Mouse (Mus musculus) neural tube, embryonic 12.5 days (tissue): Measurements from ENCODE around the gene Zfp648. TPM values are rescaled to one million over a fixed set of nuclear protein-coding genes. Genes with fewer than 3 reads are reported as not detected.
A peak's percentile ranks its signal among the peaks of the same experiment; 100 is the strongest.

Experiments
- ATAC-seq: fragments of 200-750 bp; cut with Nextera tagmentation; 2 replicates; pipeline ENCODE4 v1.8.0; 2017; ENCODE audit warnings: low read depth, mild to moderate bottlenecking, moderate TSS enrichment, moderate library complexity; ENCODE audit not compliant: low FRiP score
- H3K27ac ChIP-seq: fragments of 300-500 bp; sonication (generic); 2 replicates; pipeline ENCODE4 v1.5.1; 2016
- H3K27me3 ChIP-seq: fragments of 300-500 bp; sonication (generic); replicated peaks from 2 replicates; pipeline ENCODE4 v1.6.1; 2016; ENCODE audit warnings: mild to moderate bottlenecking
- H3K36me3 ChIP-seq: fragments of 300-500 bp; sonication (generic); 2 replicates; pipeline ENCODE4 v1.6.1; 2016; ENCODE audit warnings: mild to moderate bottlenecking
- H3K4me1 ChIP-seq: fragments of 300-500 bp; sonication (generic); 2 replicates; pipeline ENCODE4 v1.6.1; 2016
- H3K4me2 ChIP-seq: fragments of 300-500 bp; sonication (generic); replicated peaks from 2 replicates; pipeline ENCODE4 v1.6.1; 2016; ENCODE audit warnings: mild to moderate bottlenecking
- H3K4me3 ChIP-seq: fragments of 300-500 bp; sonication (generic); 2 replicates; pipeline ENCODE4 v1.5.1; 2016
- H3K9ac ChIP-seq: fragments of 300-500 bp; sonication (generic); 2 replicates; pipeline ENCODE4 v1.6.1; 2016; ENCODE audit warnings: mild to moderate bottlenecking
- H3K9me3 ChIP-seq: fragments of 300-500 bp; sonication (generic); 2 replicates; pipeline ENCODE4 v1.6.1; 2016; ENCODE audit warnings: mild to moderate bottlenecking
- WGBS: fragments of 180-500 bp; shearing (Covaris S2); methylation state at CpG from one replicate; pipeline ENCODE4 v1.1.7; 2016; 5-methylcytosine and 5-hydroxymethylcytosine counted together
- polyA plus RNA-seq: library from polyadenylated mRNA; unstranded; fragments of >200 nt; fragmentation: Nextera tagmentation; extraction: Ambion mirVana; gene quantifications from 2 replicates; pipeline ENCODE4 v1.2.1, GENCODE M21; 2016

The Zfp648 gene
- polyA plus RNA-seq, 1 experiment from 2014 or later = 0.10 TPM

- ATAC-seq = no peak
- Histone ChIP-seq H3K36me3 (no peaks in the 10 kb centered on the region), H3K27ac (no peak overlapping the region), H3K4me2 (no peak overlapping the region), H3K27me3 (no peaks in the 10 kb centered on the region), H3K4me3 (no peak overlapping the region), H3K4me1 (no peaks in the 10 kb centered on the region), H3K9ac (no peak overlapping the region), H3K9me3 (no peaks in the 10 kb centered on the region)
- 85% methylated on average over 7 of the region's 7 CpGs for WGBS
Observed at GRCm38 (mm10) chr1:154183077-154183751, 17.8 kb upstream of the Zfp648 start.

- ATAC-seq = no peak
- WGBS = 85% methylated on average over 4 of the region's 4 CpGs
- Histone ChIP-seq H3K4me1 (0 out of 2 replicates have a peak, but pooled peaks cover 4% of the 10 kb centered on the region), H3K27me3 (no peaks in the 10 kb centered on the region), H3K4me2 (no peak overlapping the region), H3K9me3 (no peaks in the 10 kb centered on the region), H3K27ac (no peak overlapping the region), H3K36me3 (no peaks in the 10 kb centered on the region), H3K9ac (no peak overlapping the region), H3K4me3 (no peak overlapping the region)
Observed at GRCm38 (mm10) chr1:154188229-154188628, 12.8 kb upstream of the Zfp648 start.

- ATAC-seq = no peak
Observed at GRCm38 (mm10) chr1:154188631-154189030, 12.4 kb upstream of the Zfp648 start.

GRCm38 (mm10) chr1:154189842-154190530 is 11.0 kb upstream of the Zfp648 start:
- H3K9me3 ChIP-seq = no peaks in the 10 kb centered on the region
- 62% methylated on average over 17 of the region's 18 CpGs for WGBS
- H3K4me2 ChIP-seq = no peak overlapping the region
- 0 out of 2 replicates have a peak, but pooled peaks cover 4% of the 10 kb centered on the region for H3K4me1 ChIP-seq
- H3K4me3 ChIP-seq = no peak overlapping the region
- ATAC-seq = no peak
- H3K27ac ChIP-seq = no peak overlapping the region
- no peaks in the 10 kb centered on the region for H3K36me3 ChIP-seq
- no peaks in the 10 kb centered on the region for H3K27me3 ChIP-seq
- no peak overlapping the region for H3K9ac ChIP-seq

More at GRCm38 (mm10) chr1:154188631-154189030, 12.4 kb upstream of the Zfp648 start:
- H3K27ac ChIP-seq = no peak overlapping the region
- no peaks in the 10 kb centered on the region for H3K9me3 ChIP-seq
- H3K9ac ChIP-seq = no peak overlapping the region
- 47% methylated on average over 4 of the region's 4 CpGs for WGBS
- 0 out of 2 replicates have a peak, but pooled peaks cover 4% of the 10 kb centered on the region for H3K4me1 ChIP-seq
- H3K27me3 ChIP-seq = no peaks in the 10 kb centered on the region
- H3K4me2 ChIP-seq = no peak overlapping the region
- no peak overlapping the region for H3K4me3 ChIP-seq
- no peaks in the 10 kb centered on the region for H3K36me3 ChIP-seq

GRCm38 (mm10) chr1:154198896-154199295 is 2.1 kb upstream of the Zfp648 start:
- Histone ChIP-seq H3K27ac (no peak overlapping the region), H3K4me3 (no peak overlapping the region), H3K9me3 (no peaks in the 10 kb centered on the region), H3K4me2 (no peak overlapping the region), H3K9ac (no peak overlapping the region), H3K4me1 (peaks cover 2% of the 10 kb centered on the region; the same call in 1 of the 2 replicates), H3K36me3 (no peaks in the 10 kb centered on the region), H3K27me3 (peaks cover 13% of the 10 kb centered on the region)
- 92% methylated on average over 10 of the region's 10 CpGs for WGBS
- no peak for ATAC-seq

GRCm38 (mm10) chr1:154202580-154202979 is 1.6 kb downstream of the Zfp648 start:
- Histone ChIP-seq H3K27me3 (peaks cover 39% of the 10 kb centered on the region), H3K4me1 (peaks cover 13% of the 10 kb centered on the region), H3K9ac (no peak overlapping the region), H3K9me3 (no peaks in the 10 kb centered on the region), H3K36me3 (no peaks in the 10 kb centered on the region), H3K4me2 (no peak overlapping the region), H3K4me3 (no peak overlapping the region), H3K27ac (no peak overlapping the region)
- 67% methylated on average over 8 of the region's 8 CpGs for WGBS
- no peak for ATAC-seq

GRCm38 (mm10) chr1:154203386-154203785 is 2.4 kb downstream of the Zfp648 start:
- no peaks in the 10 kb centered on the region for H3K36me3 ChIP-seq
- no peaks in the 10 kb centered on the region for H3K9me3 ChIP-seq
- H3K4me2 ChIP-seq = no peak overlapping the region
- 93% methylated on average over 5 of the region's 5 CpGs for WGBS
- no peak overlapping the region for H3K27ac ChIP-seq
- H3K4me1 ChIP-seq = peaks cover 13% of the 10 kb centered on the region
- H3K27me3 ChIP-seq = peaks cover 39% of the 10 kb centered on the region
- no peak overlapping the region for H3K9ac ChIP-seq
- ATAC-seq = no peak
- no peak overlapping the region for H3K4me3 ChIP-seq

- Histone ChIP-seq H3K27ac (no peak overlapping the region), H3K4me1 (peaks cover 13% of the 10 kb centered on the region), H3K27me3 (peaks cover 39% of the 10 kb centered on the region), H3K9ac (peak overlapping the region; percentile 38; the same call in 1 of the 2 replicates), H3K9me3 (no peaks in the 10 kb centered on the region), H3K4me2 (peak overlapping the region; percentile 66), H3K4me3 (peak overlapping the region; percentile 31), H3K36me3 (no peaks in the 10 kb centered on the region)
- ATAC-seq = no peak; the same call in 1 of the 2 replicates
- WGBS = 9% methylated on average over 66 of the region's 66 CpGs
Observed at GRCm38 (mm10) chr1:154204652-154205573, 3.9 kb downstream of the Zfp648 start.

GRCm38 (mm10) chr1:154219991-154220390 is 19.0 kb downstream of the Zfp648 start:
- Histone ChIP-seq H3K9me3 (no peaks in the 10 kb centered on the region), H3K4me2 (no peak overlapping the region), H3K9ac (no peak overlapping the region), H3K27ac (no peak overlapping the region), H3K36me3 (no peaks in the 10 kb centered on the region), H3K27me3 (no peaks in the 10 kb centered on the region), H3K4me3 (no peak overlapping the region), H3K4me1 (no peaks in the 10 kb centered on the region)
- no peak for ATAC-seq
- WGBS = 94% methylated on average over 2 of the region's 2 CpGs

- 89% methylated on average over 3 of the region's 3 CpGs for WGBS
- Histone ChIP-seq H3K27me3 (no peaks in the 10 kb centered on the region), H3K9ac (no peak overlapping the region), H3K36me3 (no peaks in the 10 kb centered on the region), H3K4me1 (no peaks in the 10 kb centered on the region), H3K27ac (no peak overlapping the region), H3K4me3 (no peak overlapping the region), H3K4me2 (no peak overlapping the region), H3K9me3 (no peaks in the 10 kb centered on the region)
- no peak for ATAC-seq
Observed at GRCm38 (mm10) chr1:154220566-154220965, 19.6 kb downstream of the Zfp648 start.

GRCm38 (mm10) chr1:154223807-154224207 is 22.8 kb downstream of the Zfp648 start:
- no peaks in the 10 kb centered on the region for H3K9me3 ChIP-seq
- H3K9ac ChIP-seq = no peak overlapping the region
- no peaks in the 10 kb centered on the region for H3K4me1 ChIP-seq
- H3K27me3 ChIP-seq = no peaks in the 10 kb centered on the region
- no peak for ATAC-seq
- H3K36me3 ChIP-seq = no peaks in the 10 kb centered on the region
- no peak overlapping the region for H3K4me3 ChIP-seq
- H3K27ac ChIP-seq = no peak overlapping the region
- H3K4me2 ChIP-seq = no peak overlapping the region
- 29% methylated on average over 1 of the region's 1 CpGs for WGBS

- no peaks in the 10 kb centered on the region for H3K27me3 ChIP-seq
- H3K4me2 ChIP-seq = no peak overlapping the region
- no peak overlapping the region for H3K27ac ChIP-seq
- no peaks in the 10 kb centered on the region for H3K4me1 ChIP-seq
- H3K9ac ChIP-seq = no peak overlapping the region
- whole genome bisulfite sequencing = 83% methylated on average over 4 of the region's 4 CpGs
- no peak overlapping the region for H3K4me3 ChIP-seq
- no peaks in the 10 kb centered on the region for H3K9me3 ChIP-seq
- H3K36me3 ChIP-seq = no peaks in the 10 kb centered on the region
- ATAC-seq = no peak
Observed at GRCm38 (mm10) chr1:154232594-154232993, 31.6 kb downstream of the Zfp648 start.
